Mouse (Mus musculus) heart, adult 2 months (tissue): ENCODE measurements at regions not wholly inside any gene's neighbourhood (a gene's known extent, or its start where the extent isn't known, plus 50 kb on each side); places are given as distances from the start of the nearest gene placed in this dataset.
"Not testable (repeated sequence)": the region's sequence is repeated elsewhere in the genome, so short reads cannot be mapped to it uniquely, and the experiment has no call there.

Experiments used
- CTCF ChIP-seq: fragments of 200-600 bp; IDR thresholded peaks from 2 replicates; pipeline ENCODE4 v1.8.1; 2022; ENCODE audit warnings: antibody characterized with exemption, mild to moderate bottlenecking, moderate library complexity
- POLR2A ChIP-seq: fragments of 200-500 bp; IDR thresholded peaks from 2 replicates; pipeline ENCODE4 v1.6.1; 2011; ENCODE audit warnings: mild to moderate bottlenecking, low read depth, low read length, control low read depth; ENCODE audit not compliant: insufficient read depth

DNA sequence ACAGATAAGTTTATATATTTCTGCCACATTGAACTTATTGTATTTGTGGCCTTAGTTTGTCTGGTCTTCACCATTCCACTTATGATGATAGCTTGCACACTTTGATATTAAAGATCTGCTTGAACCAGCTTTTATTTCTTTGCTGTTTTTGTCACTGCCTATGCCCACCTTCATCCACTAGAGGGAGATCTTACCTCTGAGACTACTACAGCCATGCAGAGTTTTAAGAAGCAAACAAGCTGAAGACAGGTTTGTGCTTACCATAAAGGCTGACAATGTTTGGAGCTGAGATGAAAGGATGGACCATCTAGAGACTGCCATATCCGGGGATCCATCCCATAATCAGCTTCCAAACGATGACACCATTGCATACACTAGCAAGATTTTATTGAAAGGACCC lies 105.4 kb upstream of the Tmem185a start:
- peak; percentile 80 for TF ChIP-seq CTCF
- TF ChIP-seq POLR2A: not testable (repeated sequence)
